Mouse (Mus musculus) layer of hippocampus, adult 9-11 months (tissue): ENCODE measurements around the gene Esm1.
"Not testable (repeated sequence)": the region's sequence is repeated elsewhere in the genome, so short reads cannot be mapped to it uniquely, and the experiment has no call there.

Experiments
- DNase-seq: peaks from one replicate; pipeline ENCODE4 v3.0.0; 2022

The Esm1 gene

GRCm38 (mm10) chr13:113227666-113228463 is 18.4 kb downstream of the Esm1 start:
- no peak for DNase-seq

- no peak for DNase-seq
Observed at GRCm38 (mm10) chr13:113242129-113242528, 32.7 kb downstream of the Esm1 start.

- DNase-seq, result no peak
Observed at GRCm38 (mm10) chr13:113245025-113245424, 35.6 kb downstream of the Esm1 start.

GRCm38 (mm10) chr13:113252580-113252979 is 43.1 kb downstream of the Esm1 start:
- not testable (repeated sequence) for DNase-seq

- peak; percentile 23 for DNase-seq
Observed at GRCm38 (mm10) chr13:113256766-113257165, 47.3 kb downstream of the Esm1 start.

- no peak for DNase-seq
Observed at GRCm38 (mm10) chr13:113257190-113257589, 47.7 kb downstream of the Esm1 start.

- DNase-seq, result no peak
Observed at GRCm38 (mm10) chr13:113259237-113259636, 49.8 kb downstream of the Esm1 start.

GRCm38 (mm10) chr13:113262822-113263221 is 53.4 kb downstream of the Esm1 start:
- peak; percentile 39 for DNase-seq

- DNase-seq, result no peak
Observed at GRCm38 (mm10) chr13:113265257-113265656, 55.8 kb downstream of the Esm1 start.

GRCm38 (mm10) chr13:113266495-113266951 is 57.1 kb downstream of the Esm1 start:
- peak; percentile 45 for DNase-seq

GRCm38 (mm10) chr13:113267204-113267603 is 57.7 kb downstream of the Esm1 start:
- no peak for DNase-seq
